Mouse (Mus musculus) left cerebral cortex, adult 11 months (tissue): ENCODE measurements around the gene Kcnip4.

ENCODE experiments used
- DNase-seq: peaks from one replicate; pipeline ENCODE4 v3.0.0; 2022; ENCODE audit warnings: low spot score

Kcnip4 gene

GRCm38 (mm10) chr5:48583431-48583830 is 941.3 kb downstream of the Kcnip4 start:
- DNase-seq = no peak

GRCm38 (mm10) chr5:48563996-48564587 is 960.6 kb downstream of the Kcnip4 start:
- no peak for DNase-seq

GRCm38 (mm10) chr5:48551753-48552152 is 973.0 kb downstream of the Kcnip4 start:
- DNase-seq = no peak

- no peak for DNase-seq
Observed at GRCm38 (mm10) chr5:48545825-48546224, 978.9 kb downstream of the Kcnip4 start.

GRCm38 (mm10) chr5:48544784-48545734 is 979.6 kb downstream of the Kcnip4 start:
- no peak for DNase-seq

- DNase-seq = no peak
Observed at GRCm38 (mm10) chr5:48518035-48518434, 1006.7 kb downstream of the Kcnip4 start.

GRCm38 (mm10) chr5:48513354-48513753 is 1011.4 kb downstream of the Kcnip4 start:
- no peak for DNase-seq

- no peak for DNase-seq
Observed at GRCm38 (mm10) chr5:48511357-48511756, 1013.4 kb downstream of the Kcnip4 start.

- no peak for DNase-seq
Observed at GRCm38 (mm10) chr5:48510241-48510640, 1014.5 kb downstream of the Kcnip4 start.

GRCm38 (mm10) chr5:48509194-48509930 is 1015.3 kb downstream of the Kcnip4 start:
- peak; percentile 10 for DNase-seq

- no peak for DNase-seq
Observed at GRCm38 (mm10) chr5:48503094-48503493, 1021.6 kb downstream of the Kcnip4 start.

GRCm38 (mm10) chr5:48502442-48502841 is 1022.3 kb downstream of the Kcnip4 start:
- DNase-seq = no peak

- no peak for DNase-seq
Observed at GRCm38 (mm10) chr5:48500204-48500603, 1024.5 kb downstream of the Kcnip4 start.

GRCm38 (mm10) chr5:48490864-48491477 is 1033.7 kb downstream of the Kcnip4 start:
- DNase-seq = no peak

- DNase-seq = no peak
Observed at GRCm38 (mm10) chr5:48489549-48490288, 1035.0 kb downstream of the Kcnip4 start.

- no peak for DNase-seq
Observed at GRCm38 (mm10) chr5:48483112-48483511, 1041.6 kb downstream of the Kcnip4 start.

- no peak for DNase-seq
Observed at GRCm38 (mm10) chr5:48460221-48460620, 1064.5 kb downstream of the Kcnip4 start.

- DNase-seq = no peak
Observed at GRCm38 (mm10) chr5:48448888-48449287, 1075.8 kb downstream of the Kcnip4 start.

- no peak for DNase-seq
Observed at GRCm38 (mm10) chr5:48430459-48430858, 1094.2 kb downstream of the Kcnip4 start.

GRCm38 (mm10) chr5:48421957-48422356 is 1102.8 kb downstream of the Kcnip4 start:
- no peak for DNase-seq

GRCm38 (mm10) chr5:48419741-48420140 is 1105.0 kb downstream of the Kcnip4 start:
- no peak for DNase-seq
